Mouse (Mus musculus) intestine, postnatal 0 days (tissue): ENCODE measurements at regions not wholly inside any gene's neighbourhood (a gene's known extent, or its start where the extent isn't known, plus 50 kb on each side); places are given as distances from the start of the nearest gene placed in this dataset.

Source experiments
- ATAC-seq: fragments of 200-750 bp; cut with Nextera tagmentation; 2 replicates; pipeline ENCODE4 v1.8.0; 2017; ENCODE audit warnings: mild to moderate bottlenecking, moderate TSS enrichment, moderate library complexity
- H3K27ac ChIP-seq: fragments of 300-500 bp; sonication (generic); 2 replicates; pipeline ENCODE4 v1.5.1; 2014; ENCODE audit warnings: mild to moderate bottlenecking, low read depth, low read length, moderate library complexity
- H3K27me3 ChIP-seq: fragments of 300-500 bp; sonication (generic); replicated peaks from 2 replicates; pipeline ENCODE4 v1.6.1; 2014; ENCODE audit warnings: low read length, mixed read lengths; ENCODE audit not compliant: control insufficient read depth, insufficient read depth
- H3K36me3 ChIP-seq: fragments of 300-500 bp; sonication (generic); 2 replicates; pipeline ENCODE4 v1.6.1; 2014; ENCODE audit warnings: mild to moderate bottlenecking, moderate library complexity; ENCODE audit not compliant: control insufficient read depth, insufficient read depth
- H3K4me1 ChIP-seq: fragments of 300-500 bp; sonication (generic); replicated peaks from 2 replicates; pipeline ENCODE4 v1.6.1; 2014; ENCODE audit warnings: antibody characterized with exemption, low read length, mixed read lengths; ENCODE audit not compliant: control insufficient read depth, insufficient read depth
- H3K4me2 ChIP-seq: fragments of 300-500 bp; sonication (generic); replicated peaks from 2 replicates; pipeline ENCODE4 v1.6.1; 2014; ENCODE audit warnings: low read depth, mild to moderate bottlenecking, moderate library complexity
- H3K4me3 ChIP-seq: fragments of 300-500 bp; sonication (generic); 2 replicates; pipeline ENCODE4 v1.5.1; 2014; ENCODE audit warnings: low read depth, low read length
- H3K9ac ChIP-seq: fragments of 300-500 bp; sonication (generic); 2 replicates; pipeline ENCODE4 v1.6.1; 2014; ENCODE audit warnings: mild to moderate bottlenecking, low read depth, low read length
- H3K9me3 ChIP-seq: fragments of 300-500 bp; sonication (generic); 2 replicates; pipeline ENCODE4 v1.6.1; 2016; ENCODE audit warnings: mixed run types; ENCODE audit not compliant: control insufficient read depth
- CTCF ChIP-seq: sonication (generic); IDR thresholded peaks from 2 replicates; pipeline ENCODE4 v1.5.1; 2016; ENCODE audit warnings: low read depth, mild to moderate bottlenecking, control low read depth, antibody characterized with exemption, moderate library complexity
- WGBS: fragments of 180-500 bp; shearing (Covaris S2); extraction: QIAGEN DNeasy Blood & Tissue Kit; methylation state at CpG from one replicate; pipeline ENCODE4 v1.1.7; 2014; 5-methylcytosine and 5-hydroxymethylcytosine counted together

DNA sequence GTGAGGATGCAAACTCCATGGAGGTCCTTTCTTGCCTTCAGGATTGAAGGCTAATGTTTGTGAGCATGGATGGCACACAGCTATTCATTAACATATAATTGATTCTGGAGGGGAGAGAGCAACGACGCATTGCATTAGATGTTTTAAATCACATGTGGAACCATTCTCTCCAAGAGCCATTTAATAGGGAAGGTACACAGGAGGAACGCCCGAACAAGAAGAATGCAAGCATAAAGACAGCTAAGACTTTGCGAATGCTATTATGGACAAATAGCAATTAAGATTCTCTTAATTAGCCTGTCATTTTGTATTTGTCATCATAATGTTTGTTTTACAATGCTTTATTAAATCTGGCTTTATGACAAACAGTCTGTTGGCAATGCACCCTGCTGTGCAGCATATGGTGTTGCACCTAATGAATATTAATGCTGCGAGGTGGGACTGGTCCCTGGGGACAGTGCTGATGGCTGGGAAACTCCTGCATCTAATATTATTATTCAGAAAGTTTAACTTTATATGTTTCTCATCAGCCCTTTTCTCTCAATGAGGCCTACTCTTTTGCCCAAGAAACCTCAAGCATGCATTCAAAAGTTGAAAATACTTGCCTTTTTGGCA lies 497.5 kb downstream of the Pros1 start:
- no peaks in the 10 kb centered on the region for H3K4me1 ChIP-seq
- no peak for TF ChIP-seq CTCF
- no peaks in the 10 kb centered on the region for H3K36me3 ChIP-seq
- ATAC-seq = no peak
- H3K4me3 ChIP-seq = no peak overlapping the region
- no peak overlapping the region for H3K9ac ChIP-seq
- 82% methylated on average over 6 of the region's 6 CpGs for WGBS
- H3K9me3 ChIP-seq = no peaks in the 10 kb centered on the region
- H3K27ac ChIP-seq = no peak overlapping the region
- H3K4me2 ChIP-seq = no peak overlapping the region
- no peaks in the 10 kb centered on the region for H3K27me3 ChIP-seq

DNA sequence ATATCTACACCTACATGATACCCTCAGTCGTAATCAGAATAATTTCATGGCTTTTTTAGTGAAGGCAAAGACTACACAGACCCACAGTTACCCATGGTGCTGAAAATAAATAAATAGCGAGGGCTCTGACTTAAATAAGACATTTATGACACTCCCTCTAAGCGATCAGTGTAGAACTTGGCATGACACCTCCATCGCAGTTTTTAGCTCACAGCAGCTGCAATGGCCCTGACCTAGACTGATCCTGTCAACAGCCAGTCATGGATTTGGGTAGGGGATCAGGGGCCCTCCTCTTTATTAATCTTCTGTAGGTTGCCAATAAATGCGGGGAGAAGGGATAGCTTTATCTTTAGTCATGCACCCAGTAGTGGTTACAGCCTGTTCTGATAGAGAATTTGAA lies 494.1 kb downstream of the Epha3 start:
- H3K4me3 ChIP-seq = no peak overlapping the region
- TF ChIP-seq CTCF = no peak
- no peak overlapping the region for H3K4me2 ChIP-seq
- H3K27ac ChIP-seq = no peak overlapping the region
- H3K27me3 ChIP-seq = no peaks in the 10 kb centered on the region
- ATAC-seq = no peak
- H3K4me1 ChIP-seq = no peaks in the 10 kb centered on the region
- no peaks in the 10 kb centered on the region for H3K36me3 ChIP-seq
- H3K9me3 ChIP-seq = no peaks in the 10 kb centered on the region
- no peak overlapping the region for H3K9ac ChIP-seq
- 78% methylated on average over 5 of the region's 5 CpGs for WGBS

DNA sequence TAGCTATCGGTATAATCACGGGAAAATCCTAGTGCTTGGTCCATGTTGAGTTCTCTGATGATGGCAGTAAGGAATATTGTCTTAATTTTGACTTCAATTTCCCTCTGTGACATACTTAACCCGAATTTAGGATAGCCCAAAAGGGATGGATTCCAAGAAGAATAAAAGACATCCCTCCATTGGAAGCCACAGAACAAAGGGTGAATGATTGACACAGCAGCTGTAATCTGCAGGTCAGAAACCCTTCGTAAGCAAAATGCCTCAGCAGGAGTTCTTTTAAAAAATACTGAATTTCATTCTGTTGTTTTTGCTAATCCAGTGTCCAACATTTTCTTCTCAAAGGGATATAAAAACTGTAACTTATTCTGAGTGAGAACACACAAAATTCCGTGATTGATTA lies 492.7 kb downstream of the Epha3 start:
- TF ChIP-seq CTCF = no peak
- Histone ChIP-seq H3K4me3 (no peak overlapping the region), H3K9me3 (no peaks in the 10 kb centered on the region), H3K27ac (no peak overlapping the region), H3K36me3 (no peaks in the 10 kb centered on the region), H3K4me1 (no peaks in the 10 kb centered on the region), H3K27me3 (no peaks in the 10 kb centered on the region), H3K4me2 (no peak overlapping the region), H3K9ac (no peak overlapping the region)
- 73% methylated on average over 5 of the region's 5 CpGs for WGBS
- no peak for ATAC-seq

DNA sequence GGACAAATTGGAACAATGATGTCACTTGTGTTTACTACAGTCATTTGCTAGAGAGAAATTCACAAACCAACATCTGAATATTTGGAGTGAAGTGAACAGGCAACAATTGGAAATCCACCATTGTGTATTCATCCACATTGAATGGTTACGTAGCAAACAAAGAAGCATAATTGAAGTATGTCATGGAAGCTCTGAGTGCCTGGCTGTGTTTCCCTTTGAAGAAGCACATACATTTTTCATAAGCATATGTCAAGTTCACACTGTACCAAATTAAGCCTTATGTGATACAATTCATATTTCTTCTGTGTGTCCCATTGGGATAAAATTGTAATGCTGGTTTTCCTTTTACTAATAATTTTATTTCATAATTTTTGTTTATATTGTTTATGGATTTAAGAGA lies 459.0 kb downstream of the Epha3 start:
- no peak overlapping the region for H3K4me3 ChIP-seq
- 90% methylated on average over 1 of the region's 1 CpGs for WGBS
- H3K4me1 ChIP-seq = no peaks in the 10 kb centered on the region
- H3K9me3 ChIP-seq = no peaks in the 10 kb centered on the region
- no peak for ATAC-seq
- no peak overlapping the region for H3K9ac ChIP-seq
- H3K36me3 ChIP-seq = no peaks in the 10 kb centered on the region
- no peaks in the 10 kb centered on the region for H3K27me3 ChIP-seq
- H3K4me2 ChIP-seq = no peak overlapping the region
- no peak overlapping the region for H3K27ac ChIP-seq
- no peak for TF ChIP-seq CTCF

DNA sequence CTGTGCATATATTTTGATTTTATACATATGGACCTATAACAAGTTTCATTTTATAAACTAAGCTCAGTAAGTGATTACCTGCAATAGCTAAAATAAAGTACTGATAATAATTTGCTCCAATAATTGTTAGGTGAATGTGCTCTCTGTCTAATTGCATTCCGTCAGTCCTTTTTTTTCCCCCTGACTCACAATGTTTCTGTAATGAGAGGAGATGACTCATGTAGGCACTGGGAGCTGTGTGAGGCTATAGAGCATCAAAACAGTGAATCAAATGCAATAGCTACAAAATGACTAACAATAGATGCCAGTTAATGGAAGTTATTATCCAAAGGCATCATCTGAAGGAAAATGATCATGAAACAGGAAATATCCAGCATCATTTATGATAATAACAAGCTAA lies 451.3 kb downstream of the Epha3 start:
- TF ChIP-seq CTCF = no peak
- H3K9ac ChIP-seq = no peak overlapping the region
- no peak overlapping the region for H3K4me2 ChIP-seq
- no peak for ATAC-seq
- H3K27me3 ChIP-seq = no peaks in the 10 kb centered on the region
- WGBS = 80% methylated on average over 1 of the region's 1 CpGs
- H3K9me3 ChIP-seq = no peaks in the 10 kb centered on the region
- no peak overlapping the region for H3K27ac ChIP-seq
- no peaks in the 10 kb centered on the region for H3K36me3 ChIP-seq
- H3K4me3 ChIP-seq = no peak overlapping the region
- H3K4me1 ChIP-seq = no peaks in the 10 kb centered on the region

DNA sequence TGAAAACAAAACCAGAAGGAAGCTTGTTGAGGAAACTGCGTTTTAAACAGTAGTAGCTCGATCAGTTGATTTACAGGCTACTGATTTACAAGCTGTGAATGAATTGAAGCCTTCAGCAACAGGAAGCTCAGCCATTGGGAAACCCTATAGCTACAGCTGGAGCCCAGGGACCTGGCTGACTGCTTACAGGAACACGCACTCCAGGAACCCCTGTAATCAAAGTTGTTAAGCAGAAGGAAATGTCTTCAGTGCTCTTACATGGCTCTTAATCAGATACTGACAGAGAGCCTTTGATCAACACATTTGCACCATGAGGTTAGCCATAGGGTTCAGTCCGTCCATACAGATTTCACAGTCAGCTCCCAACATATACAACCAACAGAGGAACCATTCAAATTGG lies 411.7 kb downstream of the Epha3 start:
- H3K36me3 ChIP-seq = no peaks in the 10 kb centered on the region
- no peak for TF ChIP-seq CTCF
- H3K9me3 ChIP-seq = no peaks in the 10 kb centered on the region
- H3K4me1 ChIP-seq = no peaks in the 10 kb centered on the region
- WGBS = 57% methylated on average over 4 of the region's 4 CpGs
- no peak overlapping the region for H3K4me2 ChIP-seq
- no peak overlapping the region for H3K9ac ChIP-seq
- H3K4me3 ChIP-seq = no peak overlapping the region
- no peaks in the 10 kb centered on the region for H3K27me3 ChIP-seq
- no peak for ATAC-seq
- no peak overlapping the region for H3K27ac ChIP-seq

DNA sequence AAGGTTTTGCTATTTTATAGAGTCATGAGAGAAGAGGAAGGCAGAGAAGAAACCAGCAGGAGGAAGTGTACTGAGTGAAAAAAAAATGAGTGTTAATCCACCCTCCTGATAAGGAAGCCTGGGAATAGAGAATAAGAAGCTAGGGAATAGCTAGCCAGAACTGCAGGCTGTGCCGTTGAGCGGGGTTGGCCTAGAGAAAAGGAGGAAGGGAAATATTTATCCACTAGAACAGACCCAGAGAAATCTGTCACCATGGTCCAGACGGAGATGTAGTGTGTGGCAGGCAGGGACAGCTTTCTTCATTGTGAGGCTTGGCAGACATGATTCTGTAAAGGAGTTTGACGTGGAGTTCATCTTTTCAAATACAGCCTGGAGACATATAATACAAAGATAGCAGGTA lies 397.4 kb downstream of the Epha3 start:
- 31% methylated on average over 4 of the region's 4 CpGs for WGBS
- Histone ChIP-seq H3K27me3 (no peaks in the 10 kb centered on the region), H3K4me3 (no peak overlapping the region), H3K4me1 (no peaks in the 10 kb centered on the region), H3K36me3 (no peaks in the 10 kb centered on the region), H3K9me3 (no peaks in the 10 kb centered on the region), H3K4me2 (no peak overlapping the region), H3K27ac (no peak overlapping the region), H3K9ac (no peak overlapping the region)
- no peak for ATAC-seq
- TF ChIP-seq CTCF = no peak
